Mouse (Mus musculus): ENCODE data around the gene Ccdc142.

DNA sequence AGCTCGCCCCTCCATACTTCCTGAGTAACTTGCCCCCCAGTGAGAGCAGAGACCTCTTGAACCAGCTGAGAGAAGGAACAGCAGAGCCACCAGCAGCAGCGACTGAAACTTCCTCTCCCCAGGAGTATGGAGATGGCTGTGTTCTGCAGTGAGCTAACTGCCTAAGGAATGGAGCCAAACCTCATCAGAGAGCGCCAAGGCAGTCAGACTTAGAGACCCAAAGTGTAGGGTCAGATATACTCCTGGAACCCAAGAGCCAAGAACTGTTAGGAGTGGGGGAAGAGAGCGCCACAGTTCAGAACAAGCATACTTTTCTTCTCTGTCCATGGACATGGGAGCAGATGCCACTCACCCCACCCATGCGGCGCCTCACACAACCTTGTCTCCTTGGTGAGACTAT, 35.0 kb upstream of the Ccdc142 start:
- TF ChIP-seq GATA1 (IDR thresholded peaks at IDR 0.05; ENCODE audit: borderline replicate concordance, low read length): no peak
- no peak for TF ChIP-seq FLI1 (IDR thresholded peaks at IDR 0.05; ENCODE audit: low read length)

All from megakaryocyte, embryonic 14.5 days (primary cell).